Mouse (Mus musculus) erythroblast, embryonic 14.5 days (primary cell): Measurements from ENCODE around the gene Mtif3.

Experiments used
- GATA1 ChIP-seq: IDR thresholded peaks from 2 replicates; pipeline ENCODE4 v1.6.1; 2012; ENCODE audit warnings: low read length, inconsistent platforms, mixed read lengths
- TAL1 ChIP-seq: IDR thresholded peaks from 3 replicates; pipeline ENCODE4 v1.6.1; 2012; ENCODE audit warnings: low read length, inconsistent platforms, mixed read lengths

DNA sequence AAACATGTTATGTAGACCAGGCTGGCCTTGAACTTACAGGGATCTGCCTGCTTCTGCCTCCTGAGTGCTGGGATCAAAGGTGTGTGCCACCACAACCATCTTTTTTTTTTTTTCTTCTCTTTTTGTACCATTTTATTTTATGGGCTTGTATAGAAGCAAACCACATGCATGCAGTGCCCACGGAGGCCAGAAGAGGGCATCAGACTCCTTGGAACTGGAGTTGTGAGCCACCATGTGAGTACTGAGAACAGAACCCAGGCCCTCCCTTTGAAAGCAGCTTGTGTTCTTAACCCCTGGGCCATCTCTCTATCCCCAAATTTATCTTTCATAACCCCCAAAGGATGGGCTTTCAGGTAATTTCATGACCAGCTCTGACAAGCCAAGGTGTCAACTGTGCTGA, 39.7 kb upstream of the Mtif3 start:
- TF ChIP-seq GATA1 (no peak), TAL1 (no peak)
